Mouse (Mus musculus) spleen, postnatal 4 days (tissue): ENCODE results near the gene Reep6.
"Not testable (repeated sequence)": the region's sequence is repeated elsewhere in the genome, so short reads cannot be mapped to it uniquely, and the experiment has no call there.

Experiments
- DNase-seq, 2 experiments: peaks; one replicate each; pipeline ENCODE4 v3.0.0; 2022; ENCODE audit warnings: low spot score in 2 of 2

Gene Reep6

DNA sequence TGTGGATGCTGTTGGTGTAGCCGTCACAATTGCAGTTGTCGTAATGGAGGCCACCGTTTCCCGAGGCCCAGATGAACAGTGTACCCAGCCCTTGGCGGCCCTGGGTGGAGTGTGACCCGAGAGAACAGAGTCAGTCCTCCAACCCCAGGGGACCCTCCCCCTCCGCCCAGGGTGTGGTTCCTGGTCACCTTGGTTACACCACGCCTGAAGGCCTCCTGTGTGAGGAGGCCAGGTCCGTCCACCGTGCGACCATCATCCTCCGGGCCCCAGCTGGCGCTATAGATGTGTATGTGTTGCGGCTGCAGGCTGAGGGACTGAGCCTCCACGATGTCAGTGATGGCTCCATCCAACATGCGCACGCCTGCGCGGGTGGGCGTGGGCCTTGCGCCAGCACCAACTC lies 4.7 kb upstream of the Reep6 start:
- DNase-seq = no peak

DNA sequence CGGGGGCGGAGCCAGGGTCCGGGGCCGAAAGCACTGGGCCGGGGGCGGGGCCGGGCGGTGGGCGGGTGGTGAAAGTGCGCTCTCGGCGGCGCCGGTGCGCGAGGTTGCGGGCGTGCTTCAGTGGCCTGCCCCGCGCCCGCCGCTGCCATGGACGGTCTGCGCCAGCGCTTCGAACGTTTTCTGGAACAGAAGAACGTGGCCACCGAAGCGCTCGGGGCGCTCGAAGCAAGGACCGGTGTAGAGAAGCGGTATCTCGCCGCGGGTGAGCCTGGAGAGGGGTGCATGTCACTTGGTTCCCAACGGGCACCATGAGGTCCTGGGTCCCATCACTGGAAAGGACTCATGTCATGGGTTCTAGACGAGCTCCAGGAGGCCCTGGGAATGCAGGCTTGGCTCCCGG lies 331 bp downstream of the Reep6 start:
- no peak for DNase-seq

DNA sequence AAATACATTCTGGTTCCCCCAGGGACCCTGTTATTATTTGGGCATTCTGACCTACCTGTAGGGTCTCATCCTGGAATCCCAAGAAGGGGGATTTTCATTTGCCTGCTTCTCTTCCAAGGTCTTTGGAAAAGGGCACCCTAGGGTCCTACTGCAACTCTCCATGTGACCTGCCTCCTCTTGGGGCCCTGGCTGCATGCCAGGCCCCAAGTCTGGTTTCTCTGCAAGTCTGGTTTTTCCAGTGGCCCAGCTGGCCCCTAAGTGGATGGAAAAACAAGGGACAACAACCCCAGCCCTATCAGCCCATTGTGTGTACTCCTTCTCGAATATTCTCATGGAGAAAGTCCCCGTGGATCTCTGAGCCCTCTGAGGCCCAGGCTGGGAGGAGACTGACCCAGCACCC lies 1.1 kb downstream of the Reep6 start:
- DNase-seq = peak in 1 of 2 experiments; percentile 14

DNA sequence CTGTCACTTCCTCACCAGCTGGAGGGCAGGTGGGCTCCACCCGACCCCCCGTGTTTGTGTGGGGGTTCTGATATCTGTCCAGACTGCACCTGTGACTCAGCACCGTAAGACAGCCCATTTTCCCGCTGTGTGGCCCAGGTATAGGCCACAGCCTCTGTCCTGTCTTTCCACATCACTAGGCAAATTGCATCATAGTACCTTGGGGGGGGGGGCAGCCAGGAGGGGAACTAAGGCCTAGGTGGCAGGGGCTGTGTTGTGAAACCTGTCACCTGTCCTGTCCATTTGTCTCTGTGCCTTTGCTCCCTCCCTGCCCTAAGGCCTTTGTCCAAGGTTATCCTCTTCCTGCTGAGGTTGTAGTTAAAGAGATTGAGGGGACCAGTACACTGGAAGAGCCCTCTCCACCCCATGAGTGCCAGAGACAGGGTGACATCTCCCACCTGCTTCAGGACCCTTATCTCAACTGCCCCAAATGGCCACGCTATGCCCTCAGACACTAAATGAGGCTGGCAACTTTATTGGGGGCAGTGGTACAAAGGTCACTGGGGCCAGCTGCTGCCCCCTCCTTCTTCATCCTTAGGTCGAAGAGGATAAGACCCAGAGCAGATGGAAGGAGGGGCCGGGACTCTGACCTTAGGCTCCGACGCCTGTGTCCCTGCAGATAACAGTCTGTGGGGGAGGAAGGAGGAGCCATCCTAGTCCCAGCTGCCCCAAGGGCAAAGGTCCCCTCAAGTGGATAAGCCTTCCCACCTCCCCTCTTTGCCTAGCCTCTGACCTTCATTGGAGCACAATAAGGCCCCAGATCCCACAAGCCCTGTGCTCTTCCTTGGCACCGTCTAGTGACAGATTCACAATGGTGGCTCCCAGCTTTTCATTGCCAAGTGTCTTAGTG lies 2.1 kb downstream of the Reep6 start:
- peak; percentile 73 to 81 for DNase-seq

DNA sequence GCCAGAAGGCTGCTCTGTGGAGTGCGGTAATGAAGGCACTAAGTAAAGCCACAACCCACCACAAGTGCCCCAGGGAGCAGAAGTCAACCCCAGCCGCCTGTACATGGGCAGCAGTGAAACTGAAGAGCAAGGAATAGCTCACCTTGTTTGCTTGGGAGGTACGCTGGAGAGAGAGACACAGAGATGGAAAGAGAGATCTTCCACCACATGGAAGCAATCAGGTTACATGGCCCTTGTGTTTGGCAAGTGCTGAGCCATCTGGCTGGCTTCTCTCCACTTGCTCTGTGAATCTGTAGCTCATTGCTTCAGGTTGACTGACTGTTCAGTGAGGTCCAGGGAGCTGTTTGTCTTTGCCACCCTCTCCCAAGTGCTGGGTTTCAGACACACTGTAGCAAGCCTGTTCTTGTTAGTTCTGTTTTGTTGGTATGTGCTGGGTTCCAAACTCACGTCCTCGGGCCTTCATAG lies 2.8 kb downstream of the Reep6 start:
- peak in 1 of 2 experiments; percentile 16 for DNase-seq

GRCm38 (mm10) chr10:80336263-80336662 lies 6.5 kb downstream of the Reep6 start:
- no peak for DNase-seq

- DNase-seq = peak; percentile 87 to 97
Measured at GRCm38 (mm10) chr10:80339941-80340750, 10.4 kb downstream of the Reep6 start.

DNA sequence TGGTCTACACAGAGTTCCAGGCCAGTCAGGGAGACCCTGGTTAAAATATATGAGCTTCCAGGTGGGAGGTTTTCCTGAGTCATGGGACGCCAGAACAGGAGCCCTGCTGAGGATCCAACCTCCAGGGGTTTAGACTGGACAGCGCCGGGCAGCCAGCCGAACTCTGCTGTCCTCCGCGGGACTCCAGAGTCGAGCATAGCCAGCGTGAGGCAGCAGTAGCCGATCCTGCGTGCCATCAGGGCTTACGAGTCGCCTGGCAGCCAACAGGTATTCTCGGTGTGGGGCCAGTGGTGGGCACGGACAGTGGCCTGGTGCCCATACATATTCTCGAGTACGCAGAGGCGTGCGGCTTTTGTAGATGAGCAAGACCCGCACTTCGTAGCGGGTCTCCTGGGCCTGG lies 11.3 kb downstream of the Reep6 start:
- DNase-seq = no peak

DNA sequence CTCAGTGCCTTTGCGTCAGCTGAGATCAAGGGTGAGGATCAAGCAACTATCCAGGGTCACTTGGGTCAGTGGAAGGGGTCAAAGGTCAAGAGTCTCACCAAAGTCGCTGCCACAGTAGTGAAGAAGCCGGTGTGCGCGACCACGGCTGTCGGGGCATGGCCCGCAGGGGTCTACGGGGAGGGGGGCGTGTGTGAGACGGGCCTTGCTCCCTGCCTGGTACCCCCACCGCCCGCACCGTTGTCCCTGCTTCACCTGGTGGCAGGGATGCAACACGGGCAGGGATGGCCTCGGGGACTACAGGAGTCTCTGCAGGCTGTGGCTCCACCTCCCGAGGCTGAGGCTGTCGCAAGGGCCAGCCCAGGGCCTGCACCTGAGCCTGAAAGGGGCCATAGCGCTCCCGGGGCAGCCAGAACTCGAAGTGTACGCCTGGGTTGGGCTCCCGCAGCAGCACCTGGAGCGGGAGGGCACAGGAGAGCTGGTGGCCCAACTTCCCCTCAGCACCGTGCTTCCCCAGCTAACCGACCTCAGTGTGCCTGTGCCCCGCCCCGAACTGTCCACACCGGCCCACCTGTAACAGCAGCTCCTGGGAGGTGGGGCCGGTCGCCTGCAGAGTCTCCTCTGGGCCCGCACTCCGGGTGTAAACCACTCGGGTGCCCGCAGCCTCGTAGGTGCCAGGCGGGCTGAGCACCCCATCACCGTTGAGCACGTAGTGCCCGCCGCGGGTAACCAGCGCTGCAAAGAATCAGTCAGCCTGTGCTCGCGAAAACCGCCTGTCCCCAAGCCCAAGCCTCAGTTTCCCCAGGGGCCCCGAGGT lies 11.9 kb downstream of the Reep6 start:
- no peak for DNase-seq

DNA sequence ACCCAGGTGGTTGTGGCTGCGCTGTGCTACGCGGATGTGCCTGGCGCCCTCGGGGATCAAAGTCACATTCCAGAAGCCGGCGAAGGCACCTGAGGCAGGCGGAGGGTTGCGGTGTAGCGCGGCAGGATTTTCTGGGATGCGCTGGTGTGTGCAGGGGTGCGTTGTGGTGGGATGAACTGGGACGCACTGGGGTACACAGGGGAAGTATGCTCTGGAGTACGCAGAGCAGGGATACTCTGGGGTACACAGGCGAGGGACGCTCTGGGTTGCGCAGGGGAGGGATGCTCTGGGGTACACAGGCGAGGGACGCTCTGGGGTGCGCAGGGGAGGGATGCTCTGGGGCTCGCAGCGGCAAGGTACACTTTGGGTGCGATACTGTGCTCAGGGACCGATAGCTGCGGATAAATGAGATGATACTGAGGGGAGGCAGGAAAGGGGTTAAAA lies 12.6 kb downstream of the Reep6 start:
- DNase-seq = no peak

- peak in 1 of 2 experiments; percentile 65 for DNase-seq
Measured at GRCm38 (mm10) chr10:80342749-80343424, 13.1 kb downstream of the Reep6 start.

DNA sequence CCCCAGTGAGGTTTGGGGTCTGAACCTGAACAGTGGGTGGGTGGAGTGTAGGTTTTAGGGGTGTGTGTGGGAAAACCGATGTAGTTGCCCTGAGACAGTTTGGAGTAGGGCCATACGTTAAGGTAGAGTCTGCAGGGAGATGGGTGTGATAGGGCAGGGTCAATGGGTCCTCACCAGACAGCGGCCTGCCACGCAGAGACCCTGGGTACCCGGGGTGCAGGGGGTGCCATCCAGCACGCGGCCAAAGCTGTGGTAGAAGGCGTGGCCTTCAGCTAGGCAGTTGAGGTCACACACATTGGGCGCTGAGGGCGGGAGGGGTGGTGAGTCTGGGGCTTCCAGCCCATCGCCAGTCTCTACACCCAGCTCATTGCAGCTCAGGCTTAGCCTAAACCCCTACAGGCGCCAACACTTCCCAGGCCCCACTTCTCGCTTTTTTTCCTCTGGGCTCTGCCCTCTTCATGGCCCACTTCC lies 13.7 kb downstream of the Reep6 start:
- no peak for DNase-seq

GRCm38 (mm10) chr10:80344131-80344661 lies 14.4 kb downstream of the Reep6 start:
- peak in 1 of 2 experiments; percentile 76 for DNase-seq

DNA sequence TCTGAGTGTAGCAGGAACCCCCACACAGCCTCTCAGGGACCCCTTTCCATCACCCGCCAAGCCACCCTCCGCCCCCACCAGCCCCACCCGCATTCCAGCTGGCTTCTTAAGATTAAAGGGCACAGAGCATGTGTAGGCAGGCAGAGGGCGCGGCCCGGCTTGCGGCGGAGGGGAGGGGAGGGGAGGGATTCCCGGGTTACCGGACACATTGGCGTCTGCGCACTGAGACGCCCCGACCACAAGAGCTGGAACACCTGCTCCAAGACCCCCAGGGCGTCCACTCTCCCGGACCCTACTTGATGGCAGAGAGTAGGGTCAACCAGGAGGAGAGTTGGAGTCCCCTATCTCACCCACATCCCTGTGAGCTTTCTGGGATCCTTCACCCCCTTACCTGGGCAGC lies 15.4 kb downstream of the Reep6 start:
- DNase-seq = peak in 1 of 2 experiments; percentile 71

DNA sequence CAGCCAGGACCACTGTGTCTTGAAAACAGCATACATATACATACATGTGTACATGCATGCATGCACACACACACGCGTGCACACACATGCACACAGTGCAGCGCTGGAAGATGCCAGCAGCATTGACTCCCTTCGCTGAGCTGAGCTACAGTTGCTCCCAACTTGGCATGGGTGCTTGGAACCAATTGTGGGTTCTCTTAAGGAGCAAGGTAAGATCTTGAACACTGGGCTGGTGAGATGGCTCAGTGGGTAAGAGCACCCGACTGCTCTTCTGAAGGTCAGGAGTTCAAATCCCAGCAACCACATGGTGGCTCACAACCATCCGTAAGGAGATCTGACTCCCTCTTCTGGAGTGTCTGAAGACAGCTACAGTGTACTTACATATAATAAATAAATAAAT lies 16.2 kb downstream of the Reep6 start:
- DNase-seq = not testable (repeated sequence)

- no peak for DNase-seq
Measured at GRCm38 (mm10) chr10:80347514-80347967, 17.8 kb downstream of the Reep6 start.

GRCm38 (mm10) chr10:80348244-80348781 lies 18.6 kb downstream of the Reep6 start, which contains the start of gene Adamtsl5:
Adamtsl5 (minus strand) TSS chr10:80348412.
- peak; percentile 76 to 90 for DNase-seq

GRCm38 (mm10) chr10:80348981-80349380 lies 19.2 kb downstream of the Reep6 start:
- no peak for DNase-seq

GRCm38 (mm10) chr10:80350292-80350691 lies 20.5 kb downstream of the Reep6 start:
- peak; percentile 89 to 98 for DNase-seq

- DNase-seq = no peak
Measured at GRCm38 (mm10) chr10:80351896-80352295, 22.1 kb downstream of the Reep6 start.
